Mouse (Mus musculus) forebrain, embryonic 13.5 days (tissue): ENCODE results near the gene Unc45a. TPM values are rescaled to one million over a fixed set of nuclear protein-coding genes. Genes with fewer than 3 reads are reported as not detected.

Source experiments
- ATAC-seq: fragments of 200-750 bp; cut with Nextera tagmentation; 2 replicates; pipeline ENCODE4 v1.8.0; 2017
- H3K27ac ChIP-seq: fragments of 300-500 bp; sonication (generic); 2 replicates; pipeline ENCODE4 v1.5.1; 2015; ENCODE audit warnings: inconsistent platforms, mild to moderate bottlenecking, moderate library complexity
- H3K27me3 ChIP-seq: fragments of 300-500 bp; sonication (generic); 2 replicates; pipeline ENCODE4 v1.6.1; 2015; ENCODE audit warnings: mild to moderate bottlenecking, inconsistent platforms
- H3K36me3 ChIP-seq: fragments of 300-500 bp; sonication (generic); 2 replicates; pipeline ENCODE4 v1.6.1; 2015; ENCODE audit warnings: mild to moderate bottlenecking, inconsistent platforms; ENCODE audit not compliant: poor library complexity, severe bottlenecking
- H3K4me1 ChIP-seq: fragments of 300-500 bp; sonication (generic); 2 replicates; pipeline ENCODE4 v1.6.1; 2015; ENCODE audit warnings: inconsistent platforms
- H3K4me2 ChIP-seq: fragments of 300-500 bp; sonication (generic); 2 replicates; pipeline ENCODE4 v1.6.1; 2015; ENCODE audit warnings: inconsistent platforms, mild to moderate bottlenecking, moderate library complexity
- H3K4me3 ChIP-seq: fragments of 300-500 bp; sonication (generic); 2 replicates; pipeline ENCODE4 v1.5.1; 2015; ENCODE audit warnings: mild to moderate bottlenecking, inconsistent platforms
- H3K9ac ChIP-seq: fragments of 300-500 bp; sonication (generic); 2 replicates; pipeline ENCODE4 v1.6.1; 2015; ENCODE audit warnings: mild to moderate bottlenecking, inconsistent platforms
- H3K9me3 ChIP-seq: fragments of 300-500 bp; sonication (generic); replicated peaks from 2 replicates; pipeline ENCODE4 v1.6.1; 2016; ENCODE audit warnings: inconsistent platforms
- WGBS: fragments of 180-500 bp; shearing (Covaris S2); methylation state at CpG from one replicate; pipeline ENCODE4 v1.1.7; 2015; 5-methylcytosine and 5-hydroxymethylcytosine counted together
- polyA plus RNA-seq: library from polyadenylated mRNA; unstranded; fragments of >200 nt; fragmentation: Nextera tagmentation; extraction: Ambion mirVana; gene quantifications from 2 replicates; pipeline ENCODE4 v1.2.1, GENCODE M21; 2015

The Unc45a gene
- polyA plus RNA-seq, 1 experiment from 2014 or later: 40.8 TPM

- Histone ChIP-seq H3K36me3 (peaks cover 56% of the 10 kb centered on the region), H3K9me3 (no peaks in the 10 kb centered on the region), H3K9ac (no peak overlapping the region), H3K4me2 (no peak overlapping the region), H3K4me3 (no peak overlapping the region), H3K27me3 (no peaks in the 10 kb centered on the region), H3K27ac (no peak overlapping the region), H3K4me1 (peaks cover 20% of the 10 kb centered on the region)
- 81% methylated on average over 19 of the region's 19 CpGs for WGBS
- ATAC-seq: no peak
These were observed 20.8 kb downstream of the Unc45a start for GRCm38 (mm10) chr7:80319846-80320496.

GRCm38 (mm10) chr7:80318670-80319069 is 22.1 kb downstream of the Unc45a start:
- Histone ChIP-seq H3K27me3 (no peaks in the 10 kb centered on the region), H3K9ac (no peak overlapping the region), H3K36me3 (peaks cover 68% of the 10 kb centered on the region), H3K4me1 (peaks cover 18% of the 10 kb centered on the region), H3K4me2 (no peak overlapping the region), H3K9me3 (no peaks in the 10 kb centered on the region), H3K27ac (no peak overlapping the region), H3K4me3 (no peak overlapping the region)
- no peak for ATAC-seq
- 90% methylated on average over 4 of the region's 4 CpGs for WGBS

- no peak for ATAC-seq
- Histone ChIP-seq H3K9me3 (no peaks in the 10 kb centered on the region), H3K36me3 (peaks cover 79% of the 10 kb centered on the region), H3K4me2 (no peak overlapping the region), H3K4me3 (no peak overlapping the region), H3K4me1 (peaks cover 7% of the 10 kb centered on the region), H3K27me3 (no peaks in the 10 kb centered on the region), H3K27ac (no peak overlapping the region), H3K9ac (no peak overlapping the region)
- WGBS: 66% methylated on average over 1 of the region's 1 CpGs
These were observed 23.2 kb downstream of the Unc45a start for GRCm38 (mm10) chr7:80317439-80318115.

- no peak overlapping the region for H3K4me2 ChIP-seq
- no peak overlapping the region for H3K27ac ChIP-seq
- 86% methylated on average over 2 of the region's 2 CpGs for WGBS
- no peaks in the 10 kb centered on the region for H3K27me3 ChIP-seq
- H3K36me3 ChIP-seq: peaks cover 92% of the 10 kb centered on the region
- no peaks in the 10 kb centered on the region for H3K4me1 ChIP-seq
- H3K9me3 ChIP-seq: no peaks in the 10 kb centered on the region
- ATAC-seq: no peak
- no peak overlapping the region for H3K9ac ChIP-seq
- H3K4me3 ChIP-seq: no peak overlapping the region
These were observed 25.1 kb downstream of the Unc45a start for GRCm38 (mm10) chr7:80315733-80316132.

GRCm38 (mm10) chr7:80310771-80311170 is 30.0 kb downstream of the Unc45a start:
- WGBS: 82% methylated on average over 7 of the region's 7 CpGs
- no peak overlapping the region for H3K4me3 ChIP-seq
- no peak overlapping the region for H3K27ac ChIP-seq
- H3K27me3 ChIP-seq: no peaks in the 10 kb centered on the region
- peaks cover 97% of the 10 kb centered on the region for H3K36me3 ChIP-seq
- no peak overlapping the region for H3K9ac ChIP-seq
- no peaks in the 10 kb centered on the region for H3K9me3 ChIP-seq
- ATAC-seq: no peak
- H3K4me1 ChIP-seq: no peaks in the 10 kb centered on the region
- no peak overlapping the region for H3K4me2 ChIP-seq

GRCm38 (mm10) chr7:80307766-80308165 is 33.0 kb downstream of the Unc45a start:
- no peaks in the 10 kb centered on the region for H3K4me1 ChIP-seq
- 75% methylated on average over 3 of the region's 3 CpGs for WGBS
- H3K27me3 ChIP-seq: no peaks in the 10 kb centered on the region
- peaks cover 95% of the 10 kb centered on the region for H3K36me3 ChIP-seq
- no peak overlapping the region for H3K9ac ChIP-seq
- H3K4me3 ChIP-seq: no peak overlapping the region
- H3K27ac ChIP-seq: no peak overlapping the region
- no peak for ATAC-seq
- no peak overlapping the region for H3K4me2 ChIP-seq
- H3K9me3 ChIP-seq: no peaks in the 10 kb centered on the region

GRCm38 (mm10) chr7:80301522-80301921 is 39.3 kb downstream of the Unc45a start:
- no peaks in the 10 kb centered on the region for H3K27me3 ChIP-seq
- peaks cover 14% of the 10 kb centered on the region for H3K4me1 ChIP-seq

GRCm38 (mm10) chr7:80299568-80299967 is 41.2 kb downstream of the Unc45a start:
- H3K27ac ChIP-seq: no peak overlapping the region
- H3K9ac ChIP-seq: no peak overlapping the region; the same call in 1 of the 2 replicates
- no peak for ATAC-seq
- H3K9me3 ChIP-seq: no peaks in the 10 kb centered on the region
- peaks cover 28% of the 10 kb centered on the region for H3K4me1 ChIP-seq
- 91% methylated on average over 3 of the region's 3 CpGs for whole genome bisulfite sequencing
- no peaks in the 10 kb centered on the region for H3K27me3 ChIP-seq
- no peak overlapping the region for H3K4me2 ChIP-seq
- no peak overlapping the region for H3K4me3 ChIP-seq
- peaks cover 46% of the 10 kb centered on the region for H3K36me3 ChIP-seq

More at GRCm38 (mm10) chr7:80301522-80301921, 39.3 kb downstream of the Unc45a start:
- no peak overlapping the region for H3K9ac ChIP-seq
- ATAC-seq: no peak
- H3K4me2 ChIP-seq: no peak overlapping the region
- 80% methylated on average over 2 of the region's 2 CpGs for WGBS
- no peak overlapping the region for H3K27ac ChIP-seq
- no peak overlapping the region for H3K4me3 ChIP-seq
- no peaks in the 10 kb centered on the region for H3K9me3 ChIP-seq
- H3K36me3 ChIP-seq: peaks cover 66% of the 10 kb centered on the region

GRCm38 (mm10) chr7:80298754-80299153 is 42.1 kb downstream of the Unc45a start:
- peaks cover 38% of the 10 kb centered on the region for H3K36me3 ChIP-seq
- no peak overlapping the region for H3K27ac ChIP-seq
- ATAC-seq: no peak
- no peaks in the 10 kb centered on the region for H3K27me3 ChIP-seq
- H3K4me1 ChIP-seq: peaks cover 28% of the 10 kb centered on the region
- no peaks in the 10 kb centered on the region for H3K9me3 ChIP-seq
- WGBS: 94% methylated on average over 4 of the region's 4 CpGs
- no peak overlapping the region for H3K4me3 ChIP-seq
- H3K9ac ChIP-seq: no peak overlapping the region
- no peak overlapping the region for H3K4me2 ChIP-seq

GRCm38 (mm10) chr7:80297041-80297440 is 43.8 kb downstream of the Unc45a start:
- Histone ChIP-seq H3K4me1 (peaks cover 28% of the 10 kb centered on the region), H3K9ac (no peak overlapping the region; the same call in 1 of the 2 replicates), H3K36me3 (peaks cover 25% of the 10 kb centered on the region), H3K4me3 (no peak overlapping the region; the same call in 1 of the 2 replicates), H3K4me2 (peak overlapping the region; percentile 86), H3K9me3 (no peaks in the 10 kb centered on the region), H3K27ac (no peak overlapping the region), H3K27me3 (no peaks in the 10 kb centered on the region)
- ATAC-seq: no peak
- WGBS: 76% methylated on average over 3 of the region's 3 CpGs

GRCm38 (mm10) chr7:80296462-80296861 is 44.3 kb downstream of the Unc45a start:
- no peaks in the 10 kb centered on the region for H3K27me3 ChIP-seq
- H3K9me3 ChIP-seq: no peaks in the 10 kb centered on the region
- H3K4me3 ChIP-seq: peak overlapping the region; percentile 86
- H3K4me2 ChIP-seq: peak overlapping the region; percentile 86
- no peak for ATAC-seq
- no peak overlapping the region for H3K27ac ChIP-seq
- peaks cover 28% of the 10 kb centered on the region for H3K4me1 ChIP-seq
- 0 out of 2 replicates have a peak overlapping the region, but pooled peaks have one; percentile 9 for H3K9ac ChIP-seq
- 91% methylated on average over 6 of the region's 6 CpGs for WGBS
- peaks cover 20% of the 10 kb centered on the region for H3K36me3 ChIP-seq

- Histone ChIP-seq H3K4me1 (peaks cover 28% of the 10 kb centered on the region), H3K27me3 (no peaks in the 10 kb centered on the region), H3K27ac (peak overlapping the region; percentile 66), H3K36me3 (peaks cover 20% of the 10 kb centered on the region), H3K4me3 (peak overlapping the region; percentile 86), H3K9ac (peak overlapping the region; percentile 86), H3K4me2 (peak overlapping the region; percentile 86), H3K9me3 (no peaks in the 10 kb centered on the region)
- peak; percentile 57 for ATAC-seq
- 9% methylated on average over 37 of the region's 37 CpGs for WGBS
These were observed 45.8 kb downstream of the Unc45a start for GRCm38 (mm10) chr7:80294764-80295648.
